Mouse (Mus musculus): Measurements from ENCODE around the gene Zbtb8os.

Gene Zbtb8os

GRCm38 (mm10) chr4:129354236-129354635, 18.7 kb downstream of the Zbtb8os start:
- POLR2A ChIA-PET, result interaction anchor here in 1 of 4 experiments (1.5 to 2.2 kb wide), 2 partner anchors 24 to 107 kb away, joined by 3 to 8 read pairs; partner anchors contain the start of genes Bsdc1 and Zbtb8a

GRCm38 (mm10) chr4:129357613-129358163, 22.2 kb downstream of the Zbtb8os start:
- POLR2A ChIA-PET, result interaction anchor here in 3 of 4 experiments (0.7 to 1.4 kb wide), 7 partner anchors 10 to 135 kb away, joined by 3 to 5 read pairs (median 3); no protein-coding TSS in a partner anchor
- CTCF ChIA-PET, result interaction anchor here in 1 of 4 experiments (0.6 to 1.0 kb wide), 2 partner anchors 17 to 396 kb away, joined by 3 read pairs; no protein-coding TSS in a partner anchor

More at GRCm38 (mm10) chr4:129354236-129354635, 18.7 kb downstream of the Zbtb8os start:
- CTCF ChIA-PET, result no interaction called here

- ChIA-PET CTCF (interaction anchor here in 3 of 4 experiments (0.5 to 2.4 kb wide), 9 partner anchors 10 to 246 kb away, joined by 3 to 11 read pairs (median 4); no protein-coding TSS in a partner anchor), POLR2A (interaction anchor here (0.5 to 6.4 kb wide), 19 partner anchors 9 to 429 kb away, joined by 3 to 44 read pairs (median 4); partner anchors contain the start of genes Bsdc1 (in 1 of the 4) and C77080 (in 1 of the 4))
Observed at GRCm38 (mm10) chr4:129362238-129362637, 26.7 kb downstream of the Zbtb8os start.

DNA sequence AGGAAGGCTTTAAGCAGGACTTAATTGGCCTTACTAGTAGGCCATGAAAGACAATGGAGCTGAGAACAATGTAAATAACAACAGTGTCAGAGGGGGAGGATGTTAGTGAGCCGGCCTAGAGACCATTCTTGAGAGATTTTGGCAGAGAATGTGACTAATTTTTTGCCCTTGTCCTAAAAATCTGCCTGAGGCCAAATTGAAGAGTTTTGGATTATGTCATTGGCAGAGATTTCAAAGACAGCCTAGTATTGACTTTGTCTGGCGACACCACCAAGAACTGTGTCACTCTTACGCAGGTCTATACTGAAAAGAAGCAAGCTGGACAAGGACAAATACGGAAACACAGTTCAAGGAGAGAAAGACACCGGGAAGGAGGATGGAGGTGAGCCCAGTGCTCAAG, 27.3 kb downstream of the Zbtb8os start:
- CTCF ChIA-PET, result interaction anchor here (0.5 to 2.4 kb wide), 15 partner anchors 9 to 250 kb away, joined by 3 to 10 read pairs (median 3); no protein-coding TSS in a partner anchor
- POLR2A ChIA-PET, result interaction anchor here (0.5 to 6.4 kb wide), 27 partner anchors 9 to 429 kb away, joined by 3 to 44 read pairs (median 4); partner anchors contain the start of genes Bsdc1 (in 1 of the 4), C77080 (in 1 of the 4), Rnf19b (in 1 of the 4) and Zbtb8a (in 1 of the 4)

GRCm38 (mm10) chr4:129363463-129363862, 28.0 kb downstream of the Zbtb8os start:
- POLR2A ChIA-PET, result interaction anchor here (0.5 to 6.4 kb wide), 25 partner anchors 8 to 655 kb away, joined by 3 to 44 read pairs (median 4); partner anchors contain the start of genes Bsdc1 (in 1 of the 4), C77080 (in 1 of the 4), Rnf19b (in 1 of the 4) and Zbtb8a (in 1 of the 4)
- CTCF ChIA-PET, result interaction anchor here (1.0 to 2.4 kb wide), 12 partner anchors 10 to 250 kb away, joined by 3 to 10 read pairs (median 4); no protein-coding TSS in a partner anchor

DNA sequence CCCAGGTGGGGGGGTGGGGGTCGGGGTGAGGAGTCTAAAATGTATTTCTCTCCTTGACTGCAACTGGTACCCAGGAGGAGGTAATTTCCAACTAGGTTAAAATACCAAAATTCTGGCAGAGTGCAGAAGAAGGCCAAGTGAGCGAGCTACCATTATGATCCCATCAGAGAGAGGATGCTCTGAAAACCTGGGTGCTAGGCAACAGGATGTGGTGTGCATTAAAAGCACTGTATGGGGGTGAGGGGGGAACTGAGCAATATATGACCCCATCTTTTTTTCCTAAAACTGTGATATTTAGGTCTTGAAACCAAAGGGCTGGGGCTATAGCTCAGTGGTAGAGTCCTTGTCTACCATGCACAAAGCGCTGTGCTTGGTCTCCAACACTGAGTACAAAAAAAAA, 28.9 kb downstream of the Zbtb8os start:
- ChIA-PET POLR2A (interaction anchor here in 2 of 4 experiments (0.9 to 6.4 kb wide), 12 partner anchors 9 to 175 kb away, joined by 3 to 44 read pairs (median 10); partner anchors contain the start of genes Bsdc1 (in 1 of the 2), S100pbp (in 1 of the 2) and Yars (in 1 of the 2)), CTCF (interaction anchor here in 3 of 4 experiments (0.6 to 2.4 kb wide), 9 partner anchors 9 to 252 kb away, joined by 3 to 8 read pairs (median 4); no protein-coding TSS in a partner anchor)

DNA sequence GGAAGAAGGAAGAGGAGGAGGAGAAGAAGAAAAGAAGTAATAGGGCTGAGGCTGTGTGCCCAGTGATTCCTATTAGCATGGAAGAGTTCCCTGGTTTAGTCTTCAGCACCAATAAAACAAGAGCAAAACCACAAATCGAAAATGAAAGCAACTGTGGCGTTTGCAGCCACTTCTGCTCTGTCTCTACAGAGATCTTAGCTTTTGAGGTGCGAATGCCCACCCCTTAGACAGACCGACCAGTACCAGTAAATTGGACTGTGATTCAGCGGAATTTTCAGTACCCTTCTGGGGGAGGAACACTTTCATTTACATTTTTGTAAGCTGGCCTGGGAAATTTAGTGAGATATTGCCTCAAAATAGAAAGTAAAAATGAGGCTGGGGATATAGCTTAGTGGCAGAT, 29.7 kb downstream of the Zbtb8os start:
- POLR2A ChIA-PET, result interaction anchor here in 2 of 4 experiments (1.0 to 6.4 kb wide), 7 partner anchors 8 to 71 kb away, joined by 3 to 44 read pairs (median 7); no protein-coding TSS in a partner anchor

DNA sequence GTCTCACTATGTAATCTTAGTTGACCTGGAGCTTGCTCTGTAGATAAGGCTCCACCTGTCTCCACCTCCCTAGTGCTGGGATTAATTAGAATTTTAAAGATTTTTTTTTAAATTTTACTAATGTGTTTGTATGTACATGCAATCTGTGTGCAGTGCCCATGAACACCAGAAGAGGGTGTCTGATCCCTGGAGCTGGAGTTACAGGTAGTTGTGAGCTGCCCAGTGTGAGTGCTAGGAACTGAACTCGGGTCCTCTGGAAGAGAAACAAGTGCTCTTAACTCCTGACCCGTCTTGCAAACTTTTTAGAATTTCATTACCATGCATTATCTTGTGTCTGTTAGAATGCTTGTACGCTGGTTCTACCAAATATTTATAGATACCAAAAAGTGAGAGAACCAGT, 35.9 kb downstream of the Zbtb8os start:
- ChIA-PET CTCF (interaction anchor here (0.6 to 1.5 kb wide), 9 partner anchors 9 to 90 kb away, joined by 3 to 6 read pairs (median 3); partner anchors contain the start of gene Bsdc1 (in 1 of the 4)), POLR2A (interaction anchor here in 3 of 4 experiments (0.6 to 8.2 kb wide), 20 partner anchors 8 to 784 kb away, joined by 3 to 88 read pairs (median 4); partner anchors contain the start of gene Bsdc1 (in 1 of the 3))

More for the DNA sequence above, 29.7 kb downstream of the Zbtb8os start:
- CTCF ChIA-PET, result interaction anchor here in 2 of 4 experiments (0.9 to 1.4 kb wide), 2 partner anchors 14 to 86 kb away, joined by 3 read pairs; no protein-coding TSS in a partner anchor

GRCm38 (mm10) chr4:129373202-129373976, 37.9 kb downstream of the Zbtb8os start:
- ChIA-PET CTCF (interaction anchor here in 2 of 4 experiments (0.6 to 1.8 kb wide), 6 partner anchors 10 to 88 kb away, joined by 3 to 8 read pairs (median 4); partner anchors contain the start of gene Bsdc1 (in 1 of the 2)), POLR2A (interaction anchor here (0.7 to 8.2 kb wide), 35 partner anchors 10 to 1183 kb away, joined by 3 to 88 read pairs (median 4); partner anchors contain the start of genes Bsdc1 (in 2 of the 4) and Marcksl1 (in 1 of the 4))

DNA sequence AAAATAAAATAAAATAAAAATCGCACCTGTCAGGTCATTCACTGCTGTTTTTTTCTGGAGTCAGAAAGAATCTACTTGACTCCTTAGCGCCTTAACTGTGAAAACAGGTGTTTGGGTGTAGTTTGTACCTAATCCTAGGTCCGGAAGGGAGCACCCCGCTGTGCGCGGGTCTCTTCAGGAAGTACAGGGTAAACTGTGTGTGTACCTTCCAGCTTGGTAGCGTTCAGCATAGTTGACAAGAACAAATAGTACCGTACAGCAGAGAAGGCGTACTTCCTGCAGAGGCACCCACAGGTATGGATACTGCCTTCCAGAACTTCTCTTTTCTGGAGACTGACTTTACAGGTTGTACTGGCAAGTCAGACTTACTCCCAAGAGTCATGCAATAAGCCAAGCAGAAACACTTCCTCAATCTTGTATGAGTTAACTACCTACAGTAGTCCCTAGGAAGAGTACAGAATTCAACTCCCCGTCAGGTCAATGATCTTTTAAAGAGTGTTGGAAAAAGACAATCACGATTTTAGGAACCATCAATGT, 38.8 kb downstream of the Zbtb8os start:
- ChIA-PET POLR2A (interaction anchor here in 3 of 4 experiments (0.6 to 8.2 kb wide), 22 partner anchors 8 to 504 kb away, joined by 3 to 88 read pairs (median 4); partner anchors contain the start of genes Bsdc1 (in 1 of the 3) and Rbbp4 (in 1 of the 3)), CTCF (interaction anchor here in 2 of 4 experiments (0.8 to 1.8 kb wide), 5 partner anchors 11 to 234 kb away, joined by 3 to 4 read pairs (median 3); partner anchors contain the start of gene Bsdc1 (in 1 of the 2))

GRCm38 (mm10) chr4:129375000-129375399, 39.5 kb downstream of the Zbtb8os start:
- ChIA-PET CTCF (interaction anchor here in 2 of 4 experiments (0.8 to 1.8 kb wide), 4 partner anchors 11 to 234 kb away, joined by 3 to 4 read pairs (median 3); no protein-coding TSS in a partner anchor), POLR2A (interaction anchor here in 3 of 4 experiments (0.6 to 8.2 kb wide), 13 partner anchors 8 to 503 kb away, joined by 3 to 88 read pairs (median 4); partner anchors contain the start of gene Rbbp4 (in 1 of the 3))

GRCm38 (mm10) chr4:129375821-129376220, 40.3 kb downstream of the Zbtb8os start:
- ChIA-PET POLR2A (no interaction called here), CTCF (no interaction called here)

DNA sequence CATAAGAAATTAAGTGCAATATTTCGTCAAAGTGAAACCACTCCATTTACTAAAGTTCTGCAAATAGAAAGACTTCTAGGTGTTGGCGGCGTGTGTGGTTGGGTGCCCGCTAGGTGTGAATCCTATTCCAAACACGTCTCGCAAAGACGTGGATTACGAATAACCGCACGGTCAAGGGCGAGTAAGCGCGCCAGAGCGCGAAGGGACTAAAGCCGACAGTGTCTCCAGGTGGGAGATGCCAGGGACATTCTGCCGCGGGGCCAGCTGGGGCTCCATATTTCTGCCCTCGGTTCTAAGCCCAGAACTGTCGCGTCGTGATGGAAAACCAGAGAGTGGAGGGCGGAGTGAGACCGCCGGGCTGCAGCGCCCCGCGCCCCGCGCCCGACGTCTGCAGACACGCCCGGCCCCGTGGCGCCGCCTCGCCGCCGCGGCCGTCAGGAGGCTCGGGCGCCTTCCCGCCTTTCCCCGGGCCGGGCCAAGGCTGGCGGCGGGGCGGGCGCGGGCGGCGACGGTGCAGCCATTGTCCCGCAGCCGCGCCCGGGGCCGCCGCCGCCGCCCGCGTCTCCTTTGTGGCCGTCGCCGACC, 41.6 kb downstream of the Zbtb8os start:
- CTCF ChIA-PET, result no interaction called here
- POLR2A ChIA-PET, result interaction anchor here in 3 of 4 experiments (0.6 to 8.8 kb wide), 5 partner anchors 17 to 124 kb away, joined by 3 to 117 read pairs (median 4); no protein-coding TSS in a partner anchor

DNA sequence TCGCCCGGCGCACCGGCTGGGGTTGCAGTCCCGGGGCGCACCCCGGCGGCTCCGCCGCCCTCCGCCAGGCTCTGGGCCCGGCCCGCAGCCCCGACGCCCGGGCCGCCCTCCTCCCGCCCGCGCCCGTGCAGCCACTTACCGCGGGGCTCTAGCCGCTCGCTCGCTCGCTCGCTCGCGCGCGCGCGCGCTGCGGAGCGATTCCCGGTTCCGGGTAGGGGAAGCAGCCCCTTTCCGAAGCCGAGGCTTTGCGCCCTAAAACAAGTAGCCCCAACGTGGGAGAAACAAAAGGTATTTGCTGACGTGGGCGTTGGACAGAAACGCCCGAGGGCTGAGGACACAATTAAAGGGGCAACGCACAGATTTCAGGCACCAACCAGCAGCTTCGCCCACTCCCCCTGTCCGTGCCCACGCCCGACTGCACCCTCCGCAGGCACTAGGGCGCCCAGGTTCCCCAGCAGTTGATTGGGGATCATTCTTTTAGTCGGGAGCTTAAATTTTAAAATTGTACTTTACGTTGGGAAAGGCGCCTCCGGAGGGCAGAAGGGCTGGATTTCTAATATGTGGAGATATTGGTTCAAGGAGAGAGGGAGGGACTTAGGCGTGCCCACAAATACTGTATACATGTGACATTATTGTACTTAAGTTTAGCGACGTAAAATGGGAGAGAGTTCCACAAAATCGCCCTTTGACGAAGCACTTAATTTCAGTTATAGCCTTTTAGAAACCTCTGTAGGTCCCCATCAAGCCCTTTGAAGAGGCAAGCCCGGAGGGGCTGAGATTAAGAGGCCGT, 42.3 kb downstream of the Zbtb8os start, which contains the start of gene Zbtb8a:
Gene Zbtb8a (minus strand): TSS at position 516 of the 790 bp plus-strand sequence.
- POLR2A ChIA-PET, result interaction anchor here in 2 of 4 experiments (0.7 to 8.8 kb wide), 11 partner anchors 10 to 252 kb away, joined by 3 to 117 read pairs (median 4); no protein-coding TSS in a partner anchor
- CTCF ChIA-PET, result no interaction called here

- CTCF ChIA-PET, result interaction anchor here in 2 of 4 experiments (0.6 to 1.1 kb wide), 4 partner anchors 8 to 75 kb away, joined by 3 read pairs; no protein-coding TSS in a partner anchor
Observed at GRCm38 (mm10) chr4:129379805-129380204, 44.3 kb downstream of the Zbtb8os start.

More at GRCm38 (mm10) chr4:129379805-129380204, 44.3 kb downstream of the Zbtb8os start:
- POLR2A ChIA-PET, result interaction anchor here in 3 of 4 experiments (0.9 to 12.6 kb wide), 23 partner anchors 9 to 387 kb away, joined by 3 to 117 read pairs (median 6); partner anchors contain the start of genes Bsdc1 (in 2 of the 3), Marcksl1 (in 2 of the 3), Rnf19b (in 1 of the 3) and S100pbp (in 1 of the 3)

Data from embryonic stem cell, embryonic (primary cell).